24 mouse cellular contexts compared by ENCODE assay signal in the genomic region with DNA sequence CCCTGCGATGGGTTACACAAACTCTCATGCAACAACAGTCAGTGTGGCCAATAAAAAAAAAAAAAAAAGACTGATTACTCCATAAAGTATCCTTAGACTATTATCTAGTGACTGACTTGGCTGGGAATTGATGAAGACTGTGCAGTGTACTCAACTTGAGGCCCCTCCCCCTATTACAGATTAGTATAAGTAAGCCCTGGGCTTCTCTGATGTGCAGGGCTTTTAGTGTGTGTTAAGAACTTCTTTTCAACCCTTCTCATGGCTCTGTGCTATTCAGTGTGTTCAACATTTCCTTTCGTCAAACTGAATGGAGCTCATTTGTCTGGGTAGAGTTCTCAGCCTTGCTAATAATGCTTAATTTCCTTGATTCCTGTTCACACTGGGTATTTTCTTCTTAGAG.
DNase-seq lines count a peak whose midpoint lies in the region; ATAC-seq and TF ChIP-seq lines count a peak whose summit lies in the region.
"Had no signal": no experiment of that assay in that cellular context is flagged by ENCODE, and none has a peak within 500 bp of the region (broad histone marks: within the 10 kb centered on the region; RNA-seq: fewer than 3 reads in every experiment).

No protein-coding gene starts in this region.

- no peak overlapping the region for H3K27ac ChIP-seq in forebrain, embryonic 11.5 days (ENCODE audit: low read depth, low read length)
- H3K27ac ChIP-seq in forebrain, postnatal 0 days (ENCODE audit: low read depth, low read length): no peak overlapping the region
- no peak overlapping the region for H3K27ac ChIP-seq in forebrain, embryonic 14.5 days (ENCODE audit: low read depth, low read length)
- no peak overlapping the region for H3K27ac ChIP-seq in forebrain, embryonic 16.5 days (ENCODE audit: low read length)
- H3K27ac ChIP-seq: embryonic facial prominence, embryonic 10.5 days; embryonic facial prominence, embryonic 12.5 days had no signal

- WGBS in forebrain, embryonic 11.5 days: 41% methylated on average over 2 of the region's 2 CpGs
- WGBS in forebrain, postnatal 0 days: 28% methylated on average over 2 of the region's 2 CpGs
- 31% methylated on average over 2 of the region's 2 CpGs for WGBS in forebrain, embryonic 14.5 days
- WGBS in forebrain, embryonic 16.5 days: 25% methylated on average over 2 of the region's 2 CpGs

- no peaks in the 10 kb centered on the region for H3K4me1 ChIP-seq in forebrain, embryonic 11.5 days (replicated peaks; ENCODE audit: control insufficient read depth, insufficient read depth, low read length)
- H3K4me1 ChIP-seq in forebrain, postnatal 0 days (ENCODE audit: insufficient read depth): no peaks in the 10 kb centered on the region
- no peaks in the 10 kb centered on the region for H3K4me1 ChIP-seq in forebrain, embryonic 14.5 days (ENCODE audit: control insufficient read depth, insufficient read depth, low read length)
- no peaks in the 10 kb centered on the region for H3K4me1 ChIP-seq in forebrain, embryonic 16.5 days (replicated peaks; ENCODE audit: control insufficient read depth, insufficient read depth, low read length)
- H3K4me1 ChIP-seq: embryonic facial prominence, embryonic 10.5 days; embryonic facial prominence, embryonic 12.5 days had no signal

- H3K4me2 ChIP-seq in forebrain, embryonic 11.5 days (ENCODE audit: low read depth, low read length, severe bottlenecking): no peak overlapping the region
- no peak overlapping the region for H3K4me2 ChIP-seq in forebrain, postnatal 0 days (ENCODE audit: low read depth)
- H3K4me2 ChIP-seq in forebrain, embryonic 14.5 days (ENCODE audit: low read length): no peak overlapping the region
- H3K4me2 ChIP-seq in forebrain, embryonic 16.5 days (ENCODE audit: low read length): no peak overlapping the region
- H3K4me2 ChIP-seq: embryonic facial prominence, embryonic 12.5 days had no signal

- no peak for TF ChIP-seq CTCF in forebrain, postnatal 0 days (IDR thresholded peaks at IDR 0.05; ENCODE audit: low read depth)
- TF ChIP-seq CTCF in brain, embryonic 14.5 days (IDR thresholded peaks at IDR 0.05; ENCODE audit: borderline replicate concordance, extremely low read depth, insufficient read depth, insufficient read length): no peak

- TF ChIP-seq POLR2A in brain, embryonic 14.5 days (IDR thresholded peaks at IDR 0.05; ENCODE audit: borderline replicate concordance, extremely low read depth, insufficient read depth, insufficient read length, poor library complexity, severe bottlenecking): no peak

- H3K9ac ChIP-seq in forebrain, embryonic 11.5 days (ENCODE audit: low read length): no peak overlapping the region
- no peak overlapping the region for H3K9ac ChIP-seq in forebrain, postnatal 0 days
- no peak overlapping the region for H3K9ac ChIP-seq in forebrain, embryonic 14.5 days (ENCODE audit: low read length)
- no peak overlapping the region for H3K9ac ChIP-seq in forebrain, embryonic 16.5 days (replicated peaks; ENCODE audit: low read depth, low read length)
- H3K9ac ChIP-seq: embryonic facial prominence, embryonic 12.5 days had no signal

- DNase-seq in forebrain, embryonic 11.5 days (ENCODE audit: low spot score): no peak
- no peak for DNase-seq in forebrain, postnatal 0 days
- DNase-seq in brain, embryonic 14.5 days (ENCODE audit: low read depth): peak; percentile 24
- DNase-seq in forebrain, embryonic 14.5 days (ENCODE audit: low spot score): peak; percentile 2
- no peak for DNase-seq in lung, postnatal 14 days
- DNase-seq in ovary, postnatal 36 days (ENCODE audit: low spot score): no peak
- DNase-seq: adrenal gland, adult 8-10 months; adrenal gland, postnatal 14 days; adrenal gland, postnatal 36 days; B cell, adult 2 months; cerebellum, adult 11 months; cerebellum, adult 18-20 months; cerebellum, adult 8-10 months; cerebellum, adult 9-11 months; cerebellum, postnatal 14 days; cerebellum, postnatal 36 days had no signal

- no peaks in the 10 kb centered on the region for H3K36me3 ChIP-seq in forebrain, embryonic 11.5 days (ENCODE audit: control insufficient read depth, insufficient read depth, low read length)
- H3K36me3 ChIP-seq in forebrain, postnatal 0 days (ENCODE audit: insufficient read depth): no peaks in the 10 kb centered on the region
- no peaks in the 10 kb centered on the region for H3K36me3 ChIP-seq in forebrain, embryonic 14.5 days (ENCODE audit: control insufficient read depth, insufficient read depth, low read length)
- no peaks in the 10 kb centered on the region for H3K36me3 ChIP-seq in forebrain, embryonic 16.5 days (ENCODE audit: control insufficient read depth, insufficient read depth)
- H3K36me3 ChIP-seq: embryonic facial prominence, embryonic 10.5 days; embryonic facial prominence, embryonic 12.5 days; G1E had no signal

- H3K4me3 ChIP-seq in forebrain, embryonic 11.5 days (ENCODE audit: low read depth, low read length): no peak overlapping the region
- H3K4me3 ChIP-seq in forebrain, postnatal 0 days (ENCODE audit: low read depth, low read length): no peak overlapping the region
- H3K4me3 ChIP-seq in forebrain, embryonic 14.5 days (ENCODE audit: low read depth, low read length): no peak overlapping the region
- H3K4me3 ChIP-seq in forebrain, embryonic 16.5 days (replicated peaks; ENCODE audit: low read length): no peak overlapping the region
- H3K4me3 ChIP-seq: embryonic facial prominence, embryonic 10.5 days; embryonic facial prominence, embryonic 12.5 days had no signal

- H3K9me3 ChIP-seq in forebrain, embryonic 11.5 days (ENCODE audit: control insufficient read depth, low read length): no peaks in the 10 kb centered on the region
- H3K9me3 ChIP-seq in forebrain, postnatal 0 days (ENCODE audit: low read length): no peaks in the 10 kb centered on the region
- H3K9me3 ChIP-seq in forebrain, embryonic 14.5 days (replicated peaks; ENCODE audit: control insufficient read depth, low read length): no peaks in the 10 kb centered on the region
- no peaks in the 10 kb centered on the region for H3K9me3 ChIP-seq in forebrain, embryonic 16.5 days (ENCODE audit: control insufficient read depth, low read length)
- H3K9me3 ChIP-seq: embryonic facial prominence, embryonic 10.5 days; embryonic facial prominence, embryonic 12.5 days; G1E had no signal

- ATAC-seq in forebrain, embryonic 11.5 days (replicated peaks; ENCODE audit: low FRiP score): peak; percentile 77
- ATAC-seq in forebrain, postnatal 0 days: no peak
- peak; percentile 34; the same call in 1 of the 2 replicates for ATAC-seq in forebrain, embryonic 14.5 days
- 0 out of 2 replicates have a peak, but pooled peaks have one; percentile 57 for ATAC-seq in forebrain, embryonic 16.5 days
- ATAC-seq: activated CD4-positive, CD25-positive, alpha-beta regulatory T cell, adult 4 months; CD4-positive, CD25-positive, alpha-beta regulatory T cell, adult 4 months; Patski had no signal

- no peaks in the 10 kb centered on the region for H3K27me3 ChIP-seq in forebrain, embryonic 11.5 days (ENCODE audit: control insufficient read depth, insufficient read depth, low read length)
- H3K27me3 ChIP-seq in forebrain, postnatal 0 days (ENCODE audit: insufficient read depth, low read length): no peaks in the 10 kb centered on the region
- no peaks in the 10 kb centered on the region for H3K27me3 ChIP-seq in forebrain, embryonic 14.5 days (replicated peaks; ENCODE audit: control insufficient read depth, insufficient read depth, low read length)
- no peaks in the 10 kb centered on the region for H3K27me3 ChIP-seq in forebrain, embryonic 16.5 days (replicated peaks; ENCODE audit: control insufficient read depth, insufficient read depth, low read length)
- H3K27me3 ChIP-seq: CH12.LX; embryonic facial prominence, embryonic 12.5 days had no signal

Comparison
In these comparisons a context has a peak if more than half of its experiments do, and no peak if none do; other contexts are left out.
1. DNase-seq: peak in brain, embryonic 14.5 days (single experiment) and forebrain, embryonic 14.5 days (single experiment); none in forebrain, embryonic 11.5 days (single experiment), forebrain, postnatal 0 days (single experiment), lung, postnatal 14 days (single experiment) and ovary, postnatal 36 days (single experiment).